Mouse (Mus musculus): ENCODE results near the gene Wdr90. TPM values are rescaled to one million over a fixed set of nuclear protein-coding genes. Genes with fewer than 3 reads are reported as not detected.
A peak's percentile ranks its signal among the peaks of the same experiment; 100 is the strongest.

The Wdr90 gene
- total RNA-seq, 2 experiments from 2014 or later, result 3.9 to 6.2 TPM

DNA sequence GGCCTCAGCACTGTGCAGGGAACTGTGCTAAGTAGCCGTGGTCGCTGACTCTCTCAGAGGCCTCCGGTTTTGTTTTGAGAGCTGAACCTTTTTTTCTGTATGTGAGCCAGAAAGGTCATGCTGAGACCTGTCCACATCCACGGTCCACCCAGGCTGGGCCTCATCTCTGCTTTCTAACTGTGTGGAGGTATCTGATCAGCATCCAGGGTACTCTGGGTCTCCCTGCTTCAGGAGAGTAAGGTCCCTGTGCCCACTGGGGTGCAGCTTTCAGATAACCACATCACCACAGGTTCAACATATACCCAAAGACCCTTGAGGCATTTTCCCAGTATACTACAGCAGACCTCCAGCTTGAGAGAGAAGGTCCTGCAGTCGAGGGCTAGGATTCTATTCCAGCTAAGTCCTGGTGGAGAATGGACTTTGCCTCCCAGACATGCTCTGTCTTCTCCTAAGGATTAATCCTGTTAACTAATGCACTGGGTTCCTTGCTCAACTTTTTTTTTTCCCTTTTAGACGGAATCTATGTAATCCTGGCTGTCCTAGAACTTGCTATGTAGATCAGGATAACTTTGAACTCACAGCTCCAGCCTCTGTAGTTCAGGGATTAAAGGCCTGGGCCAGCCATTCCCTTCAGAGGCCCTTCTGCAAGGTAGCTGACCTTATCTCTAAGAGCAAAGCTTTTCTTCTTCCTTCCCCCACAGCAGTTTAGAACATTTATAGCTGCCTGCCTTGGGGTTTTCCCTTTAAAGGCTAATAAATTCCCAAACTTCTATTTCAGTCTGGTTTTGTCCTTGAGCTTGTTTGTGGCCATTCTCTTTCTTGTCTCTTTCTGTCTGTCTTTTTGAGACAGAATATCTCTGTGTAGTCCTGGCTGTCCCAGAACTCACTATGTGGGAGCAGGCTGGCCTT is 657 bp upstream of the Wdr90 start:
- intact Hi-C loops (cut with DNase I), result no loop called here
- no peak for DNase-seq

DNA sequence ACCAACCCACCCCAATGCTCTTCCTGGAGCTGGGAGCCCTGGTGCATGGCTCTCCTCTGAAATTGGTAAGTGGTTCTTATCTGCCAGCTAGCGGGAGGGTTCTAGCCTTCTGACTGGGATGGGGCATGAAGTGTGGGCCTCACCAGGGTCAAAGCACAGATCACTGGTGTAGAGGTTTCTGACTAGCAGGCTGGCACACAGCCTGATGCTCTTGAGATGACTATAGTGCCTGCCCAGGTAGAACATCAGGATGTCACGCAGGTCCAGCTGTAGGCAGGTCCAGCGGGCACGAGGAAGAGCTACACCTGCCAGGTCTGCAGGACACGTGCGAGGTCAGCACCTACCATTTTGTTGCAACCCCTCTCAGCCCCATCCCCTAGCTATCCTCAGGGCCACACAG is 1.1 kb downstream of the Wdr90 start:
- no peak for DNase-seq
- intact Hi-C loops (cut with DNase I), result no loop called here

DNA sequence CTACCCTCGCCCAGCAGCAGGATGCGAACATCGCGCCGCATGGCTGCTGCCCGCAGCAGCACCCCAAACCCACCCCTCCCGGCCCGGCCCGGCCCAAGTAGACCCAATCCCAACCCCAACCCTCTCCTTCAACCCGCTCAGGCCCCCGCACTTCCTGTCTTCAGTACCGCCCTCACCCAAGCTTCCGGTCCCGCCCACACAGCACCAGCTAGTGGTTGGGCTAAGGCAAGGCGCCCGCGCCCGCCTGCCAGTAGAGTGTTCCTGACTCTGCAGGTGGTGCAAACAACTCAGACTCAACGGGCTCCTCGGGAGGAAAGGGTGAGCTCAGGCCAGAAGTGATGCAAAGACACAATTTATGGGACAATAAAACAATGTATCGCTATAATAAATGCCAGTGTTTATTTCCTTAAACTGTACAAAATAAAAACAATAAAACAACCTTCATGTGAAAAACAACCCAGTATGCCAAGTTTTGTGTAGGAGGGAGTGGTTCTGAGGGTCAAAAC is 16.9 kb downstream of the Wdr90 start, which contains the start of gene Rhot2:
Gene Rhot2, minus strand, starts transcription at position 456 of the 506 bp plus-strand sequence.
- peak; percentile 96 to 98 for DNase-seq
- intact Hi-C loops (cut with DNase I), result no loop called here

DNA sequence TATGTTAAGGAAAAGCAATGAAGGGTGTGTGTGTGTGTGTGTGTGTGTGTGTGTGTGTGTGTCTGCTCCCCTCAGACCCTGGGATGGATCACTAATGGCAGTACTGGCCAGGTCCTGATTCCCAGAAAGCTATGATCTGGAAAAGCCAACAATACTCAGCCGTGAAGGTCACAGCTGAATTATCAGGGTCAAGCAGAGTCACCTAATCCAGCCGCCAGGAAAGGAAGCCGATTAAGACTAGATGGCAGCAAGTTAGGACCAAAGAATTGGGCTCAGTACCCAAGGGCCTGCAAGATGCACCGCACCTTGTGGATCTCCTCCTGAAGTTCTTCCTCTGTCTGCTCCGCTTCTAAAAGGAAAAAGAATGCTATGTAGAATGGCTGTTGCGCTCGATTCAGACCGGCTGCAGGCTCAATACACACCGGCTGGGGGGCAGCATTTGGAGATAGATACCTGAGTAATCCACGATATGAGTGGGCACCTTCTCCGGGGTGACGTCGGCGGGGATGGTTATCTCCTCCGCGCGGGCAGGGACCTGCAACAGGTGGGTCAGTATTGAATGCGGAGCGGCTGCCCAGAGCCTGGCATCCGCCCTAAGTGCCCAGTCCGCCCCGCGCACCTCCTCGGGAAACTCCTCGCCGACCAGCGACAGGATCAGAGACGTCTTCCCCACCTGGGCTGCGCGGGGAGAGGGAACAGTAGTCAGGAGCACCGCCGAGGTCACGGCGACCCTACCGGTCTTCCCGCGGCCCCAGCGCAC is 17.5 kb downstream of the Wdr90 start:
- no peak for DNase-seq
- intact Hi-C loops (cut with DNase I), result no loop called here

DNA sequence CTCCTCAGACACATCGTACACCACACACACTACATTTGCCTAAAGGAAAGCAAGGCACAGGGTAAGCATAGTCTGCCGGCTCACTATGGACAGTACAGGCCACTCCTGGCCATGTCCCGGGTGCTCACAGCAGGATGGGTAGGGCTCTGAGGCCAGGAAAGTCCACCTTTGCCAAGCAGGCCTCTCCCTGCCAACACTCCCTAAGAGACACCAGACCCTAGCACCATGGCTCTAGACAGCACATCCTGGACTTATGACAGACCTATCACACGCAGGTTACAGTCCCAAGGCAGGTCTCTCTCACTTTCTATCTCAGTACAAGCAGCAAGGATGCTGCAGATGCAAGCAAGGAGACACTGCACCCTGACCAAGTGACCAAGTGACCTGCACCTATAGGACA is 18.2 kb downstream of the Wdr90 start:
- no peak for DNase-seq
- intact Hi-C loops (cut with DNase I), result no loop called here

DNA sequence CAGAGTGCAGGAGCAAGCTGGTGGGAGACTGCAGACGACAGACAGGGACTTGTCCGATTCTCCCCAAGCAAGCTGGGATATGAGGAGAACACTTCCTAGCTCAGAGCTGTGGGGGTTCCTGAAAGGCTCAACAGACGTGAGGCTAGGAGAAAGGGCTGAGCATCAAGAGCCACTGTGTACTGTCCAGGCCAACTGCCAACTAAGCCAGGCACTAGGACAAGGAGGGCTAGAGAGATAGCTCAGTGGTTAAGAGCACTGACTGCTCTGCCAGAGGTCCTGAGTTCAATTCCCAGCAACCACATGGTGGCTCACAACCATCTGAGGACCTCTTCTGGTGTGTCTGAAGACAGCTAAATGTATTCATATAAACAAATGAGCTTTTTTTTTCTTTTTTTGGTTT is 18.8 kb downstream of the Wdr90 start:
- intact Hi-C loops (cut with DNase I), result no loop called here
- no peak for DNase-seq

DNA sequence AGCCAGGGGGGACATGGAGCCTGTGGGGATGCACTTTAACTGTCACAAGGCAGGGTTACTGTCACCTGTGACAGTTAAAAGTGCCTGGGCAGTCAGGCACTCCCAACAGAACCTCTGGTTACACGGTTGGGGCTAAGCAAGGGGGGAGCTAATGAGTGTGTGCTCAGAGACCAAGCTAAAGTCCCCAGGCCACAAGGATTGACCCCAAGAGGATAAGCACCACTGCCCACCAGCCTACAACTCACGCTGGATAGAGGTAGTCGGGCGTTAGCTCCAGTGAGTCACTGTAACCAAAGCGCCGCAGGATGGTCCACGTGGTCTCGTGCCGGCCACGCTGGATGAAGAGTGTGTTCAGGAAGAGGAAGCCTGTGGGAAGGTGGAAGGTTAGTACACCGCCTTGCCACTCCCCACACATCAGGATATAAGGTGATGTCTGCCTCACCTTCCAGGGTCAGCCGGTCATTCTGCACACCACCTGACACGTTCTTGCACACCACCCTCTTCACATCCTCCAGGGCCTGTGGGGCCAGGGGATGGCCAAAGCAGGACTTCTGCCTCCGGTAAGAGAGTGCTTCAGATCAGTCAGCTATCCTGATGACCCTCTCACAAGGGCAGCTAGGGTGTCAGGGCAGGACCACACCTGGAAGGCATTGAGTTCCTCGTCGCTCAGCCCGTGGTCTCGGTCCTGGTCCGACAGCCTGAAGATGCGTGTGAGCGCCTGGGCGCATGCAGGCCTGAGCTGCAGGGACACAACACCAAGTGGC is 20.0 kb downstream of the Wdr90 start, which contains the start of gene Gm20683:
Gene Gm20683, minus strand, starts transcription at position 647 of the 764 bp plus-strand sequence.
- intact Hi-C loops (cut with DNase I), result no loop called here

DNA sequence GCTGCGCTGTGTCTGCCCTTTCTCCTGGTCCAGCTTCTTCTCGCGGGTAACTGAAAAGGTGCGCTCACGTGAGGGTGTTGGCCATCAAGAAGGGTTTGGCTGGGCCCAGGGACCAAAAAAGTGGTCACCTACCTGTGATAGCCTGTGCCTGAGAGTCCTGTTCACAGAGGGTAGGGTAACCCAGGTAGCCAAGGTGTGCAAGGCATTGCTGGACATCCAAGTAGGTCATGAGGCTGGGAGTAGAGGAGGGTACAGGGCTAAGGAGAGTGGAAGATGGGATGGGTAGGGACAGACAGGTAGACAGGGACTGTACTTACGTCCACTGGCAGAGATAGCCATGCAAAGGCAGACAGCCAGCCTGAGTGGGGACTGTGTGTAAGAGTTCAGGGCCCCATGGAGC is 20.8 kb downstream of the Wdr90 start:
- no peak for DNase-seq
- intact Hi-C loops (cut with DNase I), result no loop called here

More for the DNA sequence above, 20.0 kb downstream of the Wdr90 start, which contains the start of gene Gm20683:
- no peak for DNase-seq

DNA sequence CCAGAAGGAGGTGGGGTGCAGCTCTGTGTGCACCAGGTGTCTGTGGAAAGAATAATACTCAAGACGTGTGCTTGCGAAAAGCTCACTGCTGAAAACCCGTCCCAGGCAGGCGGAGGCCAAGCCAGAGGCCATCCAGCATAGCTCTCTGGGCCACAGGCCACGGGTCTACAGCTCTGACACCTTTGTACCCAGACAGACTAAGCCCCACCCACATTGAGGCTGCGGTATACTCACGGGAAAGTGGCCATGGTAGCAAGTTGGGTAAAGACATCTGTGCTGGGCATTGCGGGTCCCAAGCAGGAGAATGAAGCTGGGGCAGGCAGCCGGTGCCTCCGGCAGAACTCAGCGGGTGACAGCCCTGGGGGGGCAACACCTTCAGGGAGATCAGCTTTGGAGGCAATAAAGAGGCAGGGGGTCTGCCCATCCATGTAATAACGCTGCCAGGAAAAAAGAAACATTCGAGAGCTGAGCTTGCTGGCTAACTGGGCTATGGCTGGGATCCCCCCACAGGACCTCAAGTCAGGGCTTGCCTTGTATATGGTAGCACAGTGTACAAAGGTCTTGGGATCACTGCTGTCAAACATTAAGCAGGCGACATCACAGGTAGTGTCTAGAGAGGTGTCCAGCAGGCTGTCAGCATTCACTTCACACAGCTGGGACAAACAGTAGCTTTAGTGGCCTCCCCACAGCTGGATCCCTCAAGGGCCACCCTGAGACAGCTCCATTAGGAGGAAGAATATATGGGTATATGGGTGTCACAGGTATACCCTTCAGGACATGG is 21.7 kb downstream of the Wdr90 start:
- DNase-seq, result no peak
- intact Hi-C loops (cut with DNase I), result no loop called here

DNA sequence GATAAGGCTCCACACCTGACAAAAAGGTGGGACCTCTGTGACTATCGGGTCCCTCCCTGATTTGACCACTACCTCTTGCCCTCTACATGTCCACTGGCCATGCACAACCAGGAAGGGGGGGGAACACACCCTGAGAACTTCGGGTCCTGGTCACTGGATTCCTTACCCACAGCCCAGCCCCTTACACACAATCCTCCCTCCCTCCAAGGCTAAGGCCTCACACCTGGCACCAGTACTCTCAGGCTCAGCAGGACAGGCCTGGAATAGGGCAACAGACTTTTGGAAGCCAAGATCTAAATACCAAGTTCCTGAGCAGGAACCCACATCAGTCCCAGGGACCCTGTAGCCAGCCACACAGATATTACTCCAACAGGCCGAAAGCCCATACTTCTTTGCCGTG is 22.4 kb downstream of the Wdr90 start:
- intact Hi-C loops (cut with DNase I), result no loop called here
- DNase-seq, result no peak

DNA sequence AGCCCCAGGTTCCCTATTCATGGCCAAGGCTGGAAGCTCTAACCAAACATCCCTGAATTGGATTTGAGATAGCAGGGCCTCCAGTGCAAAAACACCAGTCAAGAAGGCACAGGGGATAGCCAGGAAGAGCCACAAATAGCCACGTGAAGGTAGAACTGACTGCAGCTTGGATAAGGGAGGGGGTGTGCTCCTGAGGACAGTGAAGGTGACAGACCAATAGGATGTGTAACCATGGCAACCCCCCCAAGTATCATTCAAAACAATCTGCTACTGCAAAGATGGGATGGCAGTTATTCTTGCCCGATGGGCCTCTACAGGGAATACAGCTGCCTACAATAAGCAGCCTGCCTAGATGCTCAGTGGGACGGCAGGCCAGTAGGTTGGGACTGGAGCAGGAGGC is 23.8 kb downstream of the Wdr90 start:
- intact Hi-C loops (cut with DNase I), result no loop called here
- DNase-seq, result no peak

DNA sequence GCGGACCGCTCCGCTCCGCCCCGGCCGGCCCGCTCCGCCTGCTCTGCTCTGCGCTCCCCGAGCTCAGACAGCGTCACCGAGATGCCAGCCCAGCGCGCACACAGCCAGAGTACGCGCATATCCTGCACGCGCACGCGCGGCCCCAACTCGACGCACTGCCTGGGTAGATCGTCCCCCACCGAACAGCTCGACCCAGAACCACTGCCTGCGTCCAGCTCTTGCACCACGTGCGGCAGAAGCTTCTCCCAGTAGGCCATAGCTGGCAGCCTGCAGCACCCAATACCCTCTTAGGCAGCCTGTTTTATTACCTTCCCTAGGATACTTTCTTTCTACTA is 24.3 kb downstream of the Wdr90 start, which contains the start of gene Rhbdl1:
Gene Rhbdl1, minus strand, starts transcription at position 220 of the 335 bp plus-strand sequence.
- peak; percentile 80 to 84 for DNase-seq
- intact Hi-C loops (cut with DNase I), result no loop called here

DNA sequence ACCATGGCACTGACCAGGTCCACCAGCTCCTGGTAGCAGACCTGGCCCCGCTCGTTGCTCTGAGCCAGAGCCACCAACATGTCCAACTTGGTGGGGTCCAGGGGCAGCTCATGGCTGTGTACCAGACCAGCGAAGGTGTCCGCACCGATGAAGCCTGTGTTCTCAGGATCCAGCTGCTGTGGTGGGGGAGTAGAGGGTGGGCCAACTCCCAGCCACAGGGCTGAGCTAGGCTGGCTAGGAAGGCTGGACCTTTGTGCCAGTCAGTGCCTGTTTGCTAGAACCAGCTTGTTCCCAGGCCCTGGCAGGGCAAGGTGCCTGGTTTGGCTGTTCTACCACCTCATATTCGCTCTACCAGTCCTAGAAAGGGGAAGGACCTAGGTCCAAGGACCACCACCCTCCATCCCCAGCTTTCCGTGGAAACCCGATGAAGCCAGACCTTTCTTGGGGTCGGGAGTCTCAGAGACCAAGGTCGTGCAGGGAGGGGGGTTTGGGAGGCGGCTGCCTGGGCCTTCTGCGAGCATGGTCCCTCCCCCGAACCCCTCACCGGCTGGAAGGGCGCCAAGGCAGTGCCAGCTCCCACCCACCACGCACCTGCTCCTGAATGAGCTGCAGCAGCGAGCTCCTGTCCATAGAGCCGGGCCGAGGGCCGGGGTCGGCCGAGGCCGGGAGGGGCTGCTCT is 24.8 kb downstream of the Wdr90 start:
- intact Hi-C loops (cut with DNase I), result no loop called here
- DNase-seq, result no peak

DNA sequence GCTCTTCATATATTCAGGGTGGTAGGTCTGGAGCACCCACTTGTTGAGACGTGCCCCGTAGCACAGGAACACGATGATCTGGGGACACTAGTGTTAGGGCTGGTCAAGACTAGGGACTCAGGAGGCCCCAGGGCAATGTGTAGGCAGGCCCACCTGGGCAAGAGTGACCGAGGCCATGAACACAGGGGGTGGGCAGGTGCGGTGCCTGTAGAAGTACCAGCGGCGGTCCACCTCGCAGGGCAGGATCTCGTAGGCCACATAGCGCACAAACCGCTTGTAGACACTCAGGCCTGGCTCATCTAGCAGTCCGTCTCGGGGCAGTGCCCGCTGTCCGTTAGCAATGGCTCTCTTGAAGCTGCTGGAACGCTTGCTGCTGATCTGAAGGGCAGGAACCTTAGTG is 25.5 kb downstream of the Wdr90 start:
- intact Hi-C loops (cut with DNase I), result no loop called here
- no peak for DNase-seq

DNA sequence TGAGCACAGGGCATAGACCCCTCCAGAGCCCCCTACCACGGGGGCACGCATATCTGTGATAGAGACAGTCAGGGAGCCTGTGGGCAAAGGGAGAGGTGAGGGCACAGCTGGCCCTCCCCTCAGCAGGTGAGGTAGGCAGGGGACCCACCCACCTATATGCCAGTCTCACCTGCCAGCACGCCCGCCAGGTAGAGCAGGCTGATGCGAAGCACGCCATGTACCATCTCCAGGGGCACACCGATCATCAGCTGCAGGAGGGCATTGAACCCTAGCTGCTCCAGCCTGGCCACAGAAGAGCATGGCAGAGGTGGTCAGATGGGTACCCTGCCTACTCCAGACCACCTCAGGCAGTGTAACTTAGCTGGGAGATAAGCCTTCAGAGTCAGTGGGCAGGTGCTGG is 26.0 kb downstream of the Wdr90 start:
- DNase-seq, result no peak
- intact Hi-C loops (cut with DNase I), result no loop called here

DNA sequence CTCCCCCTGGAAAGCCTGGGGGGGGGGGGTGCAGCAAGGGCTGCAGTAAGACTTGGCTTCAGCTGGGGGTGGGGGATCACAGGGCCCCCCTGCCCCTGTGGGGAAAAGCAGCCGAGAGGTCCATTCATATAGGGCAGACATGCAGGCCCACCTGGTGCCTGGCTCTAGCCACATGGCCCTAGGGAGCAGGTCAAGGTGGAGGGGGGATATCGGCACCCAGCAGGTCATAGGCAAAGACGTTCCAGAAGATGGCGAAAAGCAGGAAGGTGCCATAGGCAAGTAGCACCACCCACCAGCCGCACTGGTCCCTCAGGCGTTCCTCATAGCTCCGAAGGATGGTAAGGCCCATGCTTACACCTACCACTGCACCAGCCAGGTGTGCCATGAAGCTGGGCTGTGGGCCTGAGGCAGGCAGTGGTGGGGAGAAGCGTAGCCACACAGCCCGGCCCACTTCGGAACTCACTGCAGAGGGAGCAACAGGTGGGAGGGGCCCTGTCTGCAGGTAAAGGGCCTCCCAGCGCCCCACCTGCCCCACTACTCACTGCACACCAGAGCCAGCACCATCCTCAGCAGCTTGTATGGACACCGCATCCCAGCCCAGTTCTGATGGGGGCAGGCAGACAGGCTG is 26.6 kb downstream of the Wdr90 start:
- intact Hi-C loops (cut with DNase I), result no loop called here

DNA sequence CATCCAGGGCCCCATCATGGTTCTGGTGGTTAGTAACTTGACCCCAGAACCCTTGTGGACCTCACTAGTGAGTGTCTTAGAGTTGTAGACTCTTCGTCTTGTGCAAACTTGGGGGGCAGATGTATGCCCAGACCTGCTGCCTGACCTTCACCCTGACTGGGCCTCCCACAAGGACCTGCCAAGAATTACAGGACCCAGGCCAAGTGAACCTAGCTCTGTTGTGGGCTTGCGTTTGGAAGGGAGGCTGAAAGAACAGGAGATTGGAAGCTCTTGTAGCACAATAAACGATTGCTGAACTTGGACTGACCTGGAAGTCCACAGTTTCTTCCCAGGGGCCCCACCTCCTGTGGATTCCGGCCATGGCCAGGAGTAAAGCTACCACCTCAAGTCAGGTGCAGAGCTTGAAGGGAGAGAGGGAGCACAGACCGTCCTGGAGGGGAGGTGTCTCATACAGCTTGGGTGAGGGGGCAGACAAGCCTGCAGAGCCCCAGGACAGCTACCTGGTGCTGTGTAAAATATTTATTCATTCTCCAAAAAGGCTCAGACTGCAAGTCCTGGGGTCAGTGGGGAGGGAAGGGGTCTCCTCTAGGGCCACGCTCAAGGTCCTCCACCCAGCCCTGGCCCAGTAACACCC is 27.2 kb downstream of the Wdr90 start:
- intact Hi-C loops (cut with DNase I), result no loop called here
- peak; percentile 56 to 64 for DNase-seq

More for the DNA sequence above, 26.6 kb downstream of the Wdr90 start:
- DNase-seq, result no peak

DNA sequence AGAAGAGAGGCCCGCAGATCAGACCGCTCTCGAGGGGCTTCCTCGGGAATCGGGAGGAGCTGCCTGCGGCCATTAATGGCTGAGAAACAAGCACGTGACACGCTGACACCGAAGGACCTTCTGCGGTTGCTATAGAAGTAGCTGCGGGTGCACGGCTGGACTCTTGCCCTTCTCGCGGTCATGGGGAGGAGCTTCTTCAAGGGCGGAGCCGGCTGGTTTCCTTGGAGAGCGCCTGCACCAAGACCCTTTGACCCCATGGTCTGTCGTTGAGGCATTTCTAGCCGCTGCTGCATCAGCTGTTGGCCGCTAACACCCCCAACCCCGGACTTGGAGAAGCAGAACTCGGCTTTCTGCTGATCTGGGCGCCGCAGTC is 28.0 kb downstream of the Wdr90 start, which contains the start of gene Stub1:
Gene Stub1, minus strand, starts transcription at position 114 of the 373 bp plus-strand sequence.
- peak; percentile 95 to 96 for DNase-seq

More for the DNA sequence above, 28.0 kb downstream of the Wdr90 start, which contains the start of gene Stub1:
- intact Hi-C loops (cut with DNase I), result no loop called here
